Mouse (Mus musculus) limb, embryonic 14.5 days (tissue): ENCODE results near the gene Fyn. TPM values are rescaled to one million over a fixed set of nuclear protein-coding genes. Genes with fewer than 3 reads are reported as not detected.

Experiments used
- ATAC-seq: fragments of 200-750 bp; cut with Nextera tagmentation; 2 replicates; pipeline ENCODE4 v1.8.0; 2017; ENCODE audit warnings: low read depth, moderate number of reproducible peaks, moderate TSS enrichment; ENCODE audit not compliant: low FRiP score
- DNase-seq: peaks from one replicate; pipeline ENCODE4 v3.0.0-alpha.2; 2015; ENCODE audit warnings: low spot score
- H3K27ac ChIP-seq: fragments of 300-500 bp; sonication (generic); replicated peaks from 2 replicates; pipeline ENCODE4 v1.5.1; 2014; ENCODE audit warnings: low read depth, mild to moderate bottlenecking, low read length, moderate library complexity, mixed read lengths
- H3K27me3 ChIP-seq: fragments of 300-500 bp; sonication (generic); 2 replicates; pipeline ENCODE4 v1.6.1; 2014; ENCODE audit warnings: low read length, mixed read lengths; ENCODE audit not compliant: control insufficient read depth, insufficient read depth
- H3K36me3 ChIP-seq: fragments of 300-500 bp; sonication (generic); 2 replicates; pipeline ENCODE4 v1.6.1; 2014; ENCODE audit warnings: mild to moderate bottlenecking, low read length, moderate library complexity, mixed read lengths; ENCODE audit not compliant: control insufficient read depth, insufficient read depth
- H3K4me1 ChIP-seq: fragments of 300-500 bp; sonication (generic); 2 replicates; pipeline ENCODE4 v1.6.1; 2014; ENCODE audit warnings: antibody characterized with exemption, low read length, mixed read lengths; ENCODE audit not compliant: control insufficient read depth, insufficient read depth
- H3K4me2 ChIP-seq: fragments of 300-500 bp; sonication (generic); replicated peaks from 2 replicates; pipeline ENCODE4 v1.6.1; 2014; ENCODE audit warnings: low read depth, mild to moderate bottlenecking, low read length, moderate library complexity; ENCODE audit not compliant: severe bottlenecking
- H3K4me3 ChIP-seq: fragments of 300-500 bp; sonication (generic); replicated peaks from 2 replicates; pipeline ENCODE4 v1.5.1; 2014; ENCODE audit warnings: low read length
- H3K9ac ChIP-seq: fragments of 300-500 bp; sonication (generic); 2 replicates; pipeline ENCODE4 v1.6.1; 2014; ENCODE audit warnings: mild to moderate bottlenecking, low read depth, low read length, moderate library complexity; ENCODE audit not compliant: severe bottlenecking
- H3K9me3 ChIP-seq: fragments of 300-500 bp; sonication (generic); 2 replicates; pipeline ENCODE4 v1.6.1; 2016; ENCODE audit warnings: low read length; ENCODE audit not compliant: control insufficient read depth
- POLR2A ChIP-seq: fragments of 200-500 bp; IDR thresholded peaks from 2 replicates; pipeline ENCODE4 v1.8.0; 2012; ENCODE audit warnings: inconsistent platforms, mild to moderate bottlenecking, moderate library complexity, borderline replicate concordance; ENCODE audit not compliant: insufficient read depth, insufficient read length; ENCODE audit errors: extremely low read depth
- WGBS: fragments of 180-500 bp; shearing (Covaris S2); extraction: QIAGEN DNeasy Blood & Tissue Kit; methylation state at CpG from one replicate; pipeline ENCODE4 v1.1.7; 2014; 5-methylcytosine and 5-hydroxymethylcytosine counted together
- polyA plus RNA-seq, 2 experiments: library from polyadenylated mRNA; depleted of rRNA in 1 of 2; stranded (reverse) in 1 of 2; unstranded in 1 of 2; fragments of >200 nt; fragmentation: Nextera tagmentation in 1 of 2; extraction: Ambion mirVana in 1 of 2; gene quantifications; 2 replicates each; pipeline versions ENCODE4 v1.2.1 to v1.2.3; 2012 to 2014

The Fyn gene
- polyA plus RNA-seq, 2 experiments: 51.5 to 58.4 TPM

- Histone ChIP-seq H3K4me2 (no peak overlapping the region), H3K9ac (no peak overlapping the region), H3K36me3 (peaks cover 9% of the 10 kb centered on the region), H3K9me3 (0 out of 2 replicates have a peak, but pooled peaks cover 8% of the 10 kb centered on the region), H3K27me3 (no peaks in the 10 kb centered on the region), H3K4me3 (no peak overlapping the region), H3K27ac (no peak overlapping the region), H3K4me1 (no peaks in the 10 kb centered on the region)
- no peak for TF ChIP-seq POLR2A
- ATAC-seq (no peak), DNase-seq (no peak)
- 74% methylated on average over 6 of the region's 6 CpGs for WGBS
These were observed 24.3 kb downstream of the Fyn start for GRCm38 (mm10) chr10:39392900-39393483.

DNA sequence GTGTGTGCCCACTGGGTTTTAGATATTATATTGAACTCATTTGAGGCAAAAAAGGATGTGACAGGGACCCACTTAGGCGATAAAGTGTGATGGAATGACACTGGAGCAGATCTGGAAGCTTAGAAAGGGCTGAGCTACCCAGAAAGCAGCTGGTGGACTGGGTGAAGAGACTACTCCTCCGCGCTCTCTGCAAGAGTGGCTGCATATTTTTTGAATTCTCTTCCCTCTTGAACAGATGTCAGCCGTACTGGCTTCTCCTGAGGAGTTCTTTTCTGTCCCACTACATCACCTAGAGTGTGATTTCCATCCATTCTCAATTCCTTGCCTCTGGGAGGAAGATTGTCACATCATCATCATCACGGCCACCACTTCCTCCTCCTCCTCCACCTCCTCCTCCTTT is 26.9 kb downstream of the Fyn start:
- no peak overlapping the region for H3K4me3 ChIP-seq

GRCm38 (mm10) chr10:39398924-39399323 is 30.3 kb downstream of the Fyn start:
- ATAC-seq: no peak
- Histone ChIP-seq H3K4me2 (no peak overlapping the region), H3K4me3 (no peak overlapping the region), H3K9ac (no peak overlapping the region), H3K9me3 (no peaks in the 10 kb centered on the region), H3K36me3 (peaks cover 4% of the 10 kb centered on the region), H3K27me3 (no peaks in the 10 kb centered on the region), H3K4me1 (no peaks in the 10 kb centered on the region), H3K27ac (no peak overlapping the region)
- no peak for TF ChIP-seq POLR2A
- DNase-seq: no peak
- WGBS: 75% methylated on average over 7 of the region's 7 CpGs

More for the DNA sequence above, 26.9 kb downstream of the Fyn start:
- ATAC-seq (no peak), DNase-seq (no peak)
- no peak overlapping the region for H3K9ac ChIP-seq
- no peaks in the 10 kb centered on the region for H3K27me3 ChIP-seq
- no peaks in the 10 kb centered on the region for H3K4me1 ChIP-seq
- no peak for TF ChIP-seq POLR2A
- H3K9me3 ChIP-seq: 0 out of 2 replicates have a peak, but pooled peaks cover 8% of the 10 kb centered on the region
- H3K4me2 ChIP-seq: no peak overlapping the region
- H3K27ac ChIP-seq: no peak overlapping the region
- H3K36me3 ChIP-seq: peaks cover 9% of the 10 kb centered on the region
- 89% methylated on average over 5 of the region's 5 CpGs for whole genome bisulfite sequencing

DNA sequence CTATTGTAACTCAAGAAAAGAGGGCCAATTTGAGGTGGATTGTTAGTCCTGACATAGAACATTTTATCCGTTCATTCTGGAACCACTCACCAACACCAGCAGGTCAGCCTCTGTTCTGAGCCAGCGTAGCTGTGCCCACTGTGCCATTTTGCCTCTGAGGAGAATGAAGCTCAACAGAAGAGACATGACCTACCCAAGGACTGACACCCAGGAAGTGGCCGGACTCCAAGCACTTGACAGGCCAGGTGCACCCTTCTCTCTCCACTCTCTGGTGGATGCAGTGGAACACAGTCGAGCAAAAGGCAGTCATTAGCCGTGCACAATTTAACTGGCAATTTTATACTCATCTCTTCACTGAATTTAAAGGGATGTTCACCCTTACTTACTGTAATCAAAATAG is 31.5 kb downstream of the Fyn start:
- H3K4me1 ChIP-seq: no peaks in the 10 kb centered on the region
- no peak for TF ChIP-seq POLR2A
- ATAC-seq (no peak), DNase-seq (no peak)
- H3K27me3 ChIP-seq: no peaks in the 10 kb centered on the region
- no peak overlapping the region for H3K4me2 ChIP-seq
- peaks cover 4% of the 10 kb centered on the region for H3K36me3 ChIP-seq
- no peaks in the 10 kb centered on the region for H3K9me3 ChIP-seq
- H3K9ac ChIP-seq: no peak overlapping the region
- no peak overlapping the region for H3K27ac ChIP-seq
- no peak overlapping the region for H3K4me3 ChIP-seq
- WGBS: 87% methylated on average over 5 of the region's 5 CpGs

GRCm38 (mm10) chr10:39402487-39402886 is 33.8 kb downstream of the Fyn start:
- Histone ChIP-seq H3K9ac (no peak overlapping the region), H3K4me2 (no peak overlapping the region), H3K4me3 (no peak overlapping the region), H3K9me3 (no peaks in the 10 kb centered on the region), H3K36me3 (no peaks in the 10 kb centered on the region), H3K27me3 (no peaks in the 10 kb centered on the region), H3K4me1 (no peaks in the 10 kb centered on the region), H3K27ac (no peak overlapping the region)
- DNase-seq (no peak), ATAC-seq (no peak)
- no peak for TF ChIP-seq POLR2A
- WGBS: 78% methylated on average over 6 of the region's 6 CpGs

- no peak for DNase-seq
- no peaks in the 10 kb centered on the region for H3K27me3 ChIP-seq
- H3K27ac ChIP-seq: no peak overlapping the region
- WGBS: 77% methylated on average over 6 of the region's 6 CpGs
- no peak overlapping the region for H3K4me2 ChIP-seq
- H3K36me3 ChIP-seq: no peaks in the 10 kb centered on the region
- no peak overlapping the region for H3K9ac ChIP-seq
- TF ChIP-seq POLR2A: no peak
- no peak overlapping the region for H3K4me3 ChIP-seq
- no peaks in the 10 kb centered on the region for H3K4me1 ChIP-seq
- no peak for ATAC-seq
- H3K9me3 ChIP-seq: no peaks in the 10 kb centered on the region
These were observed 35.1 kb downstream of the Fyn start for GRCm38 (mm10) chr10:39403706-39404105.
